Mouse (Mus musculus): ENCODE results near the gene Lysmd4. TPM values are rescaled to one million over a fixed set of nuclear protein-coding genes. Genes with fewer than 3 reads are reported as not detected.
"Not testable (repeated sequence)": the region's sequence is repeated elsewhere in the genome, so short reads cannot be mapped to it uniquely, and the experiment has no call there.

Gene Lysmd4
- polyA plus RNA-seq, 1 experiment from 2014 or later, result 12.7 TPM

- Histone ChIP-seq H3K4me2 (no peak overlapping the region), H3K36me3 (ENCODE audit: control insufficient read depth, insufficient read depth, low read length) (no peaks in the 10 kb centered on the region), H3K4me3 (ENCODE audit: low read depth, low read length) (no peak overlapping the region), H3K9me3 (ENCODE audit: control insufficient read depth, low read length) (no peaks in the 10 kb centered on the region), H3K27ac (ENCODE audit: low read depth, low read length) (no peak overlapping the region), H3K9ac (ENCODE audit: low read length) (no peak overlapping the region), H3K27me3 (ENCODE audit: control insufficient read depth, insufficient read depth, low read length) (no peaks in the 10 kb centered on the region), H3K4me1 (ENCODE audit: control insufficient read depth, insufficient read depth, low read length) (no peaks in the 10 kb centered on the region)
- ATAC-seq (ENCODE audit: low FRiP score), result no peak; the same call in 1 of the 2 replicates
- DNase-seq (ENCODE audit: low spot score, missing footprints), result no peak
- 58% methylated on average over 2 of the region's 2 CpGs for WGBS
These were observed 21.0 kb downstream of the Lysmd4 start for GRCm38 (mm10) chr7:67243121-67243893.

DNA sequence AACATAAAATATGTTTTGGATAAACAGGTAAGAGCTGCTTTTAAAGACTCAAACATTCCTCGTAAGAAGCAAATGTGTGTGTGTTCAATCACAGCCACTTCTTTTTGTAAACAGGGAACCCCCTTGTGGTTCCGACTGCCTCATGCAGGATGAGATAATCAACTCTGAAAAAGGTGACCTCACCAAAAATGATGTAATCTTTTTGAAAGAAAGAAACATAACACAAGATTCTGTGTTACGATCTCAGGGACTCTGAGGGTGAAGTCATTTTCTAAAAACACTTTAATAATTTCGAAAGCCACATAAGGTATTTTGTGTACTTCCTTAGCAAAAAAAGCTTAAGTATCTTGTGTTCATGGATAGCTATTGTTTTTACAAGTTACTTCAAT lies 21.5 kb downstream of the Lysmd4 start:
- Histone ChIP-seq H3K27me3 (ENCODE audit: control insufficient read depth, insufficient read depth, low read length) (no peaks in the 10 kb centered on the region), H3K4me3 (ENCODE audit: low read depth, low read length) (no peak overlapping the region), H3K36me3 (ENCODE audit: control insufficient read depth, insufficient read depth, low read length) (no peaks in the 10 kb centered on the region), H3K9me3 (ENCODE audit: control insufficient read depth, low read length) (no peaks in the 10 kb centered on the region), H3K4me2 (no peak overlapping the region), H3K9ac (ENCODE audit: low read length) (no peak overlapping the region), H3K4me1 (ENCODE audit: control insufficient read depth, insufficient read depth, low read length) (no peaks in the 10 kb centered on the region), H3K27ac (ENCODE audit: low read depth, low read length) (no peak overlapping the region)
- ATAC-seq (ENCODE audit: low FRiP score) (no peak), DNase-seq (ENCODE audit: low spot score, missing footprints) (no peak)
- 78% methylated on average over 4 of the region's 4 CpGs for WGBS

DNA sequence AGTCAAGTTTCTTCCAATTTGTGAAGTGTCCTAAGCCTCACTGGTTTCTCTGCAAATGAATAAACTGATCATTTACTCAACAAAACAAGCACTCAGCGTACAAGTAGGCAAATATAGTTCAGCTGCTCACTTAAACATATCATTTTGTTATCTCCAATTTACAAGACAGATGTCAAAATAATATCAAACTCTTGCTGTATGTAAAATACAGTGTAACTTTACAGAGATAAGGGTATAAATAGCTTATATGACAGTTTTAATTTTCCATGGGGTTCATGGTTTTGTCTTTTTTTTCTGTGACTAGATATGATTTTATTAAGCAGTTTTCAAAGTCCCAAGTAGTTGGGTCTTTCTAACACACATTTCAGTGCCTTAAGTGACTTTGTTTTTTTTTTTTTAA lies 22.9 kb downstream of the Lysmd4 start:
- WGBS, result 86% methylated on average over 1 of the region's 1 CpGs
- Histone ChIP-seq H3K4me3 (ENCODE audit: low read depth, low read length) (no peak overlapping the region), H3K4me2 (no peak overlapping the region), H3K36me3 (ENCODE audit: control insufficient read depth, insufficient read depth, low read length) (no peaks in the 10 kb centered on the region), H3K27ac (ENCODE audit: low read depth, low read length) (no peak overlapping the region), H3K9ac (ENCODE audit: low read length) (no peak overlapping the region), H3K9me3 (ENCODE audit: control insufficient read depth, low read length) (no peaks in the 10 kb centered on the region), H3K27me3 (ENCODE audit: control insufficient read depth, insufficient read depth, low read length) (no peaks in the 10 kb centered on the region), H3K4me1 (ENCODE audit: control insufficient read depth, insufficient read depth, low read length) (no peaks in the 10 kb centered on the region)
- DNase-seq (ENCODE audit: low spot score, missing footprints) (no peak), ATAC-seq (ENCODE audit: low FRiP score) (no peak)

DNA sequence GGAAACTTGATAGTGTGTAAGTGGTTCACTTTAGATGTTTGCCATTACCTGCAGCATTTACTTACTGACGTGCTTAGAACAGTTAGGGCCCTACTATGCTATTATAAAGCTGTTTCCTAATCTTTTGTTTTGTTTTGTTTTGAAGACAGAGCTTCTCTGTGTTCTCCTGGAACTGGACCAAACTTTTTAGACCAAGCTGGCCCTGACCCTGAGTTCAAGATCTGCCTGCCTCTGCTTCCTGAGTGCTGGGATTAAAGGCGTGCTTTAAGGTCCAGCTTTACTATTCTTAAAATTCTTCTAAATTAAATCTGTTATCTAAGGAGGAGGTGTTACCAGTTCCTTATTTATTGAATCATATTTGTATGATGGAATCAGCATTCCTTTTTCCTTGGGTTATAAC lies 23.7 kb downstream of the Lysmd4 start:
- H3K9me3 ChIP-seq (ENCODE audit: control insufficient read depth, low read length), result no peaks in the 10 kb centered on the region
- H3K4me3 ChIP-seq (ENCODE audit: low read depth, low read length), result no peak overlapping the region
- H3K36me3 ChIP-seq (ENCODE audit: control insufficient read depth, insufficient read depth, low read length), result no peaks in the 10 kb centered on the region
- H3K27ac ChIP-seq (ENCODE audit: low read depth, low read length), result no peak overlapping the region
- no peaks in the 10 kb centered on the region for H3K27me3 ChIP-seq (ENCODE audit: control insufficient read depth, insufficient read depth, low read length)
- WGBS, result 83% methylated on average over 2 of the region's 2 CpGs
- DNase-seq (ENCODE audit: low spot score, missing footprints), result no peak
- H3K4me1 ChIP-seq (ENCODE audit: control insufficient read depth, insufficient read depth, low read length), result no peaks in the 10 kb centered on the region
- H3K9ac ChIP-seq (ENCODE audit: low read length), result no peak overlapping the region
- H3K4me2 ChIP-seq, result no peak overlapping the region
- ATAC-seq (ENCODE audit: low FRiP score), result no peak

GRCm38 (mm10) chr7:67259828-67260563 lies 37.7 kb downstream of the Lysmd4 start:
- Histone ChIP-seq H3K9ac (ENCODE audit: low read length) (no peak overlapping the region), H3K4me2 (no peak overlapping the region), H3K4me1 (ENCODE audit: control insufficient read depth, insufficient read depth, low read length) (no peaks in the 10 kb centered on the region), H3K27ac (ENCODE audit: low read depth, low read length) (no peak overlapping the region), H3K36me3 (ENCODE audit: control insufficient read depth, insufficient read depth, low read length) (no peaks in the 10 kb centered on the region; the same call in none of the 2 replicates), H3K4me3 (ENCODE audit: low read depth, low read length) (no peak overlapping the region), H3K9me3 (ENCODE audit: control insufficient read depth, low read length) (no peaks in the 10 kb centered on the region), H3K27me3 (ENCODE audit: control insufficient read depth, insufficient read depth, low read length) (no peaks in the 10 kb centered on the region)
- ATAC-seq (ENCODE audit: low FRiP score), result no peak
- no peak for DNase-seq (ENCODE audit: low spot score, missing footprints)
- 94% methylated on average over 4 of the region's 4 CpGs for WGBS

GRCm38 (mm10) chr7:67270447-67270846 lies 48.1 kb downstream of the Lysmd4 start:
- not testable (repeated sequence) for DNase-seq (ENCODE audit: low spot score, missing footprints); H3K36me3 ChIP-seq (ENCODE audit: control insufficient read depth, insufficient read depth, low read length); H3K9me3 ChIP-seq (ENCODE audit: control insufficient read depth, low read length); H3K27me3 ChIP-seq (ENCODE audit: control insufficient read depth, insufficient read depth, low read length); ATAC-seq (ENCODE audit: low FRiP score); H3K4me3 ChIP-seq (ENCODE audit: low read depth, low read length); H3K4me2 ChIP-seq; H3K27ac ChIP-seq (ENCODE audit: low read depth, low read length); H3K9ac ChIP-seq (ENCODE audit: low read length); H3K4me1 ChIP-seq (ENCODE audit: control insufficient read depth, insufficient read depth, low read length)
- WGBS, result 88% methylated on average over 4 of the region's 4 CpGs

GRCm38 (mm10) chr7:67283581-67283980 lies 61.2 kb downstream of the Lysmd4 start:
- no peak overlapping the region for H3K4me3 ChIP-seq (ENCODE audit: low read depth, low read length)
- H3K36me3 ChIP-seq (ENCODE audit: control insufficient read depth, insufficient read depth, low read length), result no peaks in the 10 kb centered on the region
- 94% methylated on average over 6 of the region's 6 CpGs for WGBS
- ATAC-seq (ENCODE audit: low FRiP score) (no peak), DNase-seq (ENCODE audit: low spot score, missing footprints) (no peak)
- H3K27me3 ChIP-seq (ENCODE audit: control insufficient read depth, insufficient read depth, low read length), result no peaks in the 10 kb centered on the region
- no peak overlapping the region for H3K27ac ChIP-seq (ENCODE audit: low read depth, low read length)
- no peaks in the 10 kb centered on the region for H3K4me1 ChIP-seq (ENCODE audit: control insufficient read depth, insufficient read depth, low read length)
- H3K4me2 ChIP-seq, result no peak overlapping the region
- no peaks in the 10 kb centered on the region for H3K9me3 ChIP-seq (ENCODE audit: control insufficient read depth, low read length)
- no peak overlapping the region for H3K9ac ChIP-seq (ENCODE audit: low read length)

DNA sequence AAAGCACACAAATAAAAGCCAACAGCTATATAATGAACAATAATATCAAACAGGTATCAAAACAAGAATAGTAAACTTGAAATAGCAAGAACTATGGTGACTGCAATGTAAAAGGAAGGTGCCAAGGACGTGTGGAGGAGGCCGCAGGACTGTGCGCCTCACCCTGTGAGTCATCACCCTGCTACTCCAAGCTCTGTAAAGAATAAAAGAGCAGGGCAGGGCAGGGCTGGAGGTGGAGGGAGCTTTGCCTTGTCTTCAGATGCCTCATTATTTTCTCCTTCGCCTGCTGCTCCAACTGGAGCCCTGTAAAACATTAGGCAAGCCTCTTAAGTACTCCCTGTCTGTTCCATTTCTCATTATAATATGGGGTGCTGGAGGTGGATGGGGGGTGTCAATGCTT lies 65.1 kb downstream of the Lysmd4 start:
- H3K4me1 ChIP-seq (ENCODE audit: control insufficient read depth, insufficient read depth, low read length), result no peaks in the 10 kb centered on the region
- H3K9ac ChIP-seq (ENCODE audit: low read length), result no peak overlapping the region
- H3K4me2 ChIP-seq, result no peak overlapping the region
- H3K36me3 ChIP-seq (ENCODE audit: control insufficient read depth, insufficient read depth, low read length), result no peaks in the 10 kb centered on the region
- DNase-seq (ENCODE audit: low spot score, missing footprints) (no peak), ATAC-seq (ENCODE audit: low FRiP score) (no peak)
- H3K9me3 ChIP-seq (ENCODE audit: control insufficient read depth, low read length), result no peaks in the 10 kb centered on the region
- 89% methylated on average over 4 of the region's 4 CpGs for WGBS
- H3K4me3 ChIP-seq (ENCODE audit: low read depth, low read length), result no peak overlapping the region
- H3K27ac ChIP-seq (ENCODE audit: low read depth, low read length), result no peak overlapping the region
- no peaks in the 10 kb centered on the region for H3K27me3 ChIP-seq (ENCODE audit: control insufficient read depth, insufficient read depth, low read length)

DNA sequence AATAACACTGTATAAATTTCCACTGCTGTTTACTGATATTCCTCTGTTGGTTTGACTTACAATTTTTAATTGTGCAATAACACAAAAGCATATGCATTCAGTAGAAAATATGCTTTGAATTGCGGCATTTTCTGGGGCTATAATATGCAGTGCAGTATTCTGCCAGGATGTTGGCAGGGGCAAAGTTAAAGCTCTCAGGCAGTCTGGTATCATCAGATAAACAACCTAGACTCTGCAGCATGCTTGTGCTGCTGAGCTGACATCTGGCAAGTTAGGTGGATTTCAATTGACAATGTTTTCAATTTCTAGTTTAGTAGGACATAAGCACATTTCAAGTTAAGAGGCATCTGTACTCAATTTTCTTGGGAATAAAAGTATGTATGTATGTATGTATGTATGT lies 69.0 kb downstream of the Lysmd4 start:
- Histone ChIP-seq H3K9ac (ENCODE audit: low read length) (no peak overlapping the region), H3K27me3 (ENCODE audit: control insufficient read depth, insufficient read depth, low read length) (no peaks in the 10 kb centered on the region), H3K36me3 (ENCODE audit: control insufficient read depth, insufficient read depth, low read length) (no peaks in the 10 kb centered on the region), H3K27ac (ENCODE audit: low read depth, low read length) (no peak overlapping the region), H3K4me2 (no peak overlapping the region), H3K9me3 (ENCODE audit: control insufficient read depth, low read length) (no peaks in the 10 kb centered on the region), H3K4me3 (ENCODE audit: low read depth, low read length) (no peak overlapping the region), H3K4me1 (ENCODE audit: control insufficient read depth, insufficient read depth, low read length) (no peaks in the 10 kb centered on the region)
- ATAC-seq (ENCODE audit: low FRiP score), result no peak
- 94% methylated on average over 1 of the region's 1 CpGs for WGBS
- no peak for DNase-seq (ENCODE audit: low spot score, missing footprints)
